Mouse (Mus musculus): ENCODE measurements around the gene Syne1. TPM values are rescaled to one million over a fixed set of nuclear protein-coding genes. Genes with fewer than 3 reads are reported as not detected.
A peak's percentile ranks its signal among the peaks of the same experiment; 100 is the strongest.

Syne1 gene
- total RNA-seq, 2 experiments from 2014 or later: 126 to 137 TPM

DNA sequence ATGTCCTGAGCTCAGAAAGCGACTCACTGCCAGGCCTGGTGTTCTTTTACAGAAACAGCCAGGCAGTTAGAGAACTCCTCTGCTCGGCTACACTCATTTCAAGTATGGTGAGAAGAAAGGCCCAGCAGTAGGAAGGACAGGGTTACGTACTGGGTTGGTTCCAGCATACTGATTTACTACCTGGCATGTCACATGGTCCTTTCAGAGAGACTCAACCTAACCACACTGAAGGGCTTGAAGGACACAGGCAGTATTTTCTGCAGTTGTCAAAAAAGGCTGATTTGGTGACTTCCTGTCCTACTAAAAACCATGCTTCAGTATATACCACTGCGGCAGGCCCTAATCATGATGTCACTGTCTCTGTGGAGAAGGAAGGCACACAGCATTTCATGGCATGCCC, 238.8 kb downstream of the Syne1 start:
- no peak for DNase-seq (ENCODE audit: low spot score in 2 of 2)

DNA sequence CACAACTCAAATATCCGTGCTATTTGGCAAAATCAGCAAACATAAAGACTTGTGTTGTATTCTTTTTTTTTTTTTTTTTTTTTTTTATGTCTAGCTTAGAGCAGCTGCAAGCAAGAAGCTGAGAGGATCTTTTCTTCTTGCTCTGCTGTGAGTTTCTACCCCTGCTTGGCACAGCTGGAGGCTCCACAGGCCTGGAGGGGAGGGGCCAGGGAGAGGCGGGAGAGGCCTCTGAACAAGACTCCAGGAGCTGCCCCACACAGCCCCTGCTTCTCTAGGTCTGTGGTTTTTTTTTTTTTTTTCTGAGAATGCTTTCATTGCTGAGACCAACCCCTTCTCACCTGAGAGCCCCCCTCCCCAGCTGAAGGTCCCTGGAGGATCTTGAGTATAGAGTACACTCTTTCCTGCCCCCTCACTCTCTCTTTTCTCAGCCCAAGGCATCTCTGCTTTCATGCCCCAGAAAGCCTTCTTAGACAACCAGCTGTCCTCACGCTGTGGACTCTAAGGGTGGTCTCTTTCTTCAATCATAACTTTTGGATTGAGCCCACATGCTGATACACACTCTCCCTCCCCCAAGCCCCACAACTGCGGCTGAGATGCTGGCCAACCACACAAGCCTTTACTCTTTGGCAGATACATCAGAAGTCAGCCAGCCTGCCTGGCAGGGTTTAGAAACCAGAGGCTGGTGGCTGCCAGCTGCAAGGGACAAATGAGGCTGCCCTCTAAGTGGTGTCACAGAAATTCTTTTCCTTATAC, 241.1 kb downstream of the Syne1 start:
- DNase-seq (ENCODE audit: low spot score in 2 of 2): peak; percentile 22 to 34

DNA sequence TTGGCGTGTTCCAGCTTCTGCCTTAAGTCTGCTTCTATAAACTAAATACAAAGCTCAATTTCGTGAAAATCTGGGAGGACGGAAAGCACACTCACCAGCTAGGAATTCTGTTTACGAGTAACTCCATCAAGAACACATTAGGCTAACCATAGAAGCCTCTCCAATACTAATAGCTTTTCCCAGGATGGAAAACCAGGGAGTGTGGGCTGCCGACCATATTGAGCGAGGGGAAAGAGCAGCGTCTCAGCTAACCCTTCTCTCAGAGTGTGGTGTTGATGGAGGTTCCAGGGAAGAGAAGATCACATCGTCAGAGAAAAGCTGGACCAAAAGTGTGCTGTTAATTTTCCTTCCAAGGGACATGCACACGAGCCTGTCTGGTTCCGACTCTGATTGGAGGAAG, 241.9 kb downstream of the Syne1 start:
- DNase-seq (ENCODE audit: low spot score in 2 of 2): no peak

DNA sequence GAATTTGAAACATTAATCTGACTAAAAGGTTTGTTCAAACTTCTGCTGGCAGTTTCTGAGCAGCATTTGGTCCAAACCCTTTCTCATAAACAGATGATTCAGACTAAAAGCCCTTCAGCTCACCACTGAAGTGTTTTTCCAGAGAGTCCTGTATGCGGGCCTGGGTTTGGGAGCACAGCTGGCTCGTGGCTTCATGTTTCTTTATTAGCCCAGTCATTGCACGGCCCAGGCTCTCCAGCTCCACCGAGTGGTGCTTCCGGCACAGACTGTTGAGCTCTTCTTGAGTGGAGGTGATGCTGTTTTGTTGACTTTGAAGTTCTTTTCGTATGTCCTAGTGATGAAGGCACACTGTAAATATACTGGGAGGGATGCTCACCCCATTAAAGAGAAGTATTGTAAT, 245.7 kb downstream of the Syne1 start:
- no peak for DNase-seq (ENCODE audit: low spot score in 2 of 2)

DNA sequence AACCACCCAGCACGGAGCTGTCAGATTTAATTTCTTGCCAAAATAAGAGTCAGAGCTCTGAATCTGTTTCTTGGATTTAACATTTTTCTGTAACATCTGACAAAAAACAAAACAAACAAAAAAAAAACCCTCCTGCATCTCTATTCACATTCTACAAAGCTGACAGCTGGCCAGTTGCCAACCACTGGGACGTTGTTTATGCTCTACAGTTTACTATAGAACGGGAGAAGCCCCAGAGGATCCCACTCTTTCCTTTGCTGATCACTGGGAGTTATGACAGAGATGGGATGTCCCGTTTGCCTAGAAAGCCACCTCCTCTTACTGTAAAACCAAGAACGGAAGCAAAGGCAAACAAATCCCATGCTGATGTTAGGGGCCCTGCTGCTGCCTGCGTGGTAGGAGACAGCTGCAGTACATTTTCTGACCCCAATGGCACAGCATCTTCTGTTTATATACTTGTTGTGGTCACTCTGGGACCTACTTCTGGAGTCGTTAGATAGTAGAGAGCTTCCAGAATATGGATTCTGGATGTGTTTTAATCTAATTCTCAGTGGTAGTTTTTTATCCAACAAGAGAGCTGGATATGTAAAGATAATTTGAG, 255.9 kb downstream of the Syne1 start:
- DNase-seq (ENCODE audit: low spot score in 2 of 2): no peak

DNA sequence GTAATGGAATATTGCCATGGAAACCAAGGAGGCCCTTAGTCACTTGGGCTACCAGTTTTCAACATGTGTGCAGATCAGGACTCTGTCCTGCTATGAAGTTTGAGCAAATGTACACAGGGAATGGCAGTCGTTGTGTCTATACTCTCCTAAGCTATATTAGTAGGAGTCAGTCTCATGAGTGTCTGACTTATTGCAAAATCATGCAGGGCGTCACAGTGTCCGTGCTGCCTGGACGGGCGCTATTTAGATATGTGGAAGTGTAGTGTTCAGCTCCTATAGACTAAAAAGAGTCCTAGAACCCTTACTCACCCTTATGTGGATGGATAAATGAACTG, 261.7 kb downstream of the Syne1 start:
- no peak for DNase-seq (ENCODE audit: low spot score in 2 of 2)

DNA sequence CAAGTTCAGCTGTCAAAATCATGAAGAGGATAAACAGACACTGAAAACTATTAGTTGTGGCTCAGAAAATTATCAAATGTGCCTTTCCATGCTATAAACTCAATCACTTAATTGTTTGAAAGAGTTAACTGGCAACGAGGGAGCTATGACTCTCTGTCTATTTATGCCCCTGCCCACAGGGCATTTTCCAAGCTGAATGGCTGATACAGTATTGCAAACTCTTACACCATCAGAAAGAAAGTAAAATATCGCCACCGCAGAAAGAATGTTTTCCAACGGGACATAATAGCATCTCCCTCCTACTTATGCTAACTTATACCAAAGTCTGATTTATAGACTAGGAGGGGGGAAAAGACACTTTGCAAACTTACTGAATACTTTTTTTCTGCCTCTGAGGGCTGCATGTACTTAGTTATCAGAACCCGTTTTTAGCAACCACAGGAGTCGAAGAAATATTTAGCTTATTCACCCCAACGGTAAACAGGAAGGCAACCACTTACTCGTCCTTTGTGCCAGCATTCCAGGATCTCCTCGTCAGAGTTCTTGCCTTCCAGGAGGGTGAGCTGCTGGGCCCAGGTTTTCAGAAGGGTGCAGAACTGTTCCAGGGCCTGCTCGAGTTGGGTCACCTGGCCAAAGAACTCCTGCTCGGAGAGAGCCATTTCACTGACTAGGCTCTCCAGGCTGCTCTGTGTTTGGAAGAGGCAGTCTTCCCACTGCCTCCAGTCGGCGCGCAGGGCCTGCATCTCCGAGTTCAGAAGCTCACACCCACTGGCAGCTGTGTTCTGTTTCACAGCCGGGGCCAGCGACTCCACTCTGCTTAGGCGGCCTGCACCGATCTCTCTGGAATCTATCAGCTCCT, 262.3 kb downstream of the Syne1 start:
- DNase-seq (ENCODE audit: low spot score in 2 of 2): peak; percentile 25 to 36

DNA sequence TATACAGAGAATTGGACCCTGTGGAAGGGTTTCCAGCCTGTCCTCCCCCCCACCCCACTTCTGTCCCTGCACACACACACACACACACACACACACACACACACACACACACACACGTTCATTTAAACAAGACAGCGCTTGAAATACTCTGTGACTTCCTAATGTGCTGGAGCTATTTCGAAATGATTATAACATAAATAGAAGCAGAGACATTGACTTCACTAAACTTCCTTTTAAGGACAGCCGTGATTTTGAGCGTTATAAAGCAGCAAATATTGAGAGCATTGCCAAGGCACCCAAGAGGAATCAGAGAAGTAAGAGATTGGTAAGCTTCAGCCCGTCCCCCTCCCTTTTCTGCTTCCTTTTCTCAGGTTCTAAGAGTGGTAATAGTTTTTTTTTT, 263.0 kb downstream of the Syne1 start:
- no peak for DNase-seq (ENCODE audit: low spot score in 2 of 2)

DNA sequence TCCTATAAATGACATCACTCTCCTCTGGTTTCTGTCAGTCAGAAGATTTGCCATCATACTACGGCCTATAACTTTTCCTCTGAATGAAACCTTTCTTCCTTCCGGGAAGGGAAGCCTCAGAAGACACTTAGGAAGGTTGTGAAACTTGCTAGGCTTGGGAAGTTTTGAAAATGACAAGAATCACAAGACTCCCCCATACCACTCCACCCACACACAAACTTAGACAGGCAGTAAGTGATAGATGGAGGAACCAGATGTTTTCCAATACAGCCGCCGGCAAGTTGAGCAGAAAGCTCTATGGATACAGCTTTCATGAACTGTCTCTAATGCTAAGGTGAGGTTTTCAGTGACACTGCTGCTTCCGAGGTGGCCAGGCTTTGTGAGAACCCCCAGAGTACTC, 275.5 kb downstream of the Syne1 start:
- DNase-seq (ENCODE audit: low spot score in 2 of 2): no peak

DNA sequence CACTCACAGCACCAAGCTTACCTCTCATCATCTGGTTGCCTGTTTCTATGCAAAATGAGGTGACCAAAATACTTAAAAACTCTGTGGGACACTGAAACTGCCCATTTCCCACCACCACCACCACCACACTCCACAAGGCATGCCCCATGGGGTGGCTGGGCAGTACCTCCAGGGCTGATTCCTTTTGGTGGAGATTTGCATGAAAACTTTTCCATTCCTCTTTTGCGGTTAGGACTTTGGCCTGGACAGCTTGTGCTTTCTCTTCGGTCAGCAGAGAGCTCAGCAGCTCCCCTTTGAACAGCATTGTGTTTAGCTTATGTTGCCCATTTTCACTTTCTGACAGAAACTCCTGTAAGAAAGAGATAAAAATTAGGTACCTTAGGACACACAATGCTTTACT, 280.6 kb downstream of the Syne1 start:
- DNase-seq (ENCODE audit: low spot score in 2 of 2): no peak

DNA sequence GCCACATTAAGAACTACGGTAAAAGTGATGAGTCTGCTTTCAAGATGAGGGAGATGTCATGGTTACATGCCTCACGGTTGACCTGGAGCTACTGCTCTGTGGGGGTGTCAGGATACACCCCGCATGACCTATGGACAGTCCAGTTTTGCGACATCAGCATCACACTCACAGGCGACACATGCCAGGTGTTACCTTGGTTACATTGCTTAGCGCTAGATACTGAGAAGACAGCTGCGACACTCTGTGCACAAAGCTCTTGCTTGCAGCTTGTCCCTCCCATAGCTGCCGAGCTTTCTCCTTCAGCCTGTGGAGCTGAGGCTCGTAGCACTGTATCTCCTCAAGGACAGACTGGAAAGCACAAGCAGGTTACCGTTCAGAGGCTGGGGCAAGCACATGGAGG, 286.9 kb downstream of the Syne1 start:
- peak; percentile 7 to 13 for DNase-seq (ENCODE audit: low spot score in 2 of 2)

DNA sequence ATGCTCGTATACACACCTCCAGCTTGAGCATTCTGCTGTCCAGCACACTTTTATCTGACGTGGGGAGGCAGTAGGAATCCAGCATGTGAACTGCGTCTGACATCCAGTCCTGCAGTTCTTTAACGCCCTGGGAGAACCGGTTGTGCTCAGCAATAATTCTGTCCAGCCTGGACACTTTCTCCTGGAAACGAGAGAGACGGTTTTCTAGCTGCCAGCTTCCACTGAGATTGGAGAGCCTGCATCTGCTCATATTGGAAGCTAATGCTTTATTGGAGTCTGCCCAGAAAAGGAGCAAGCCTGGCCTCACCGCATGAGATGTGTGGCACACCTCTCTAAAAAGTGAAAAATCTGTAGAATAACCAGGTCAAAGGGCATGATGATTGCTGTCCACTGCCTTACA, 288.6 kb downstream of the Syne1 start:
- DNase-seq (ENCODE audit: low spot score in 2 of 2): no peak

DNA sequence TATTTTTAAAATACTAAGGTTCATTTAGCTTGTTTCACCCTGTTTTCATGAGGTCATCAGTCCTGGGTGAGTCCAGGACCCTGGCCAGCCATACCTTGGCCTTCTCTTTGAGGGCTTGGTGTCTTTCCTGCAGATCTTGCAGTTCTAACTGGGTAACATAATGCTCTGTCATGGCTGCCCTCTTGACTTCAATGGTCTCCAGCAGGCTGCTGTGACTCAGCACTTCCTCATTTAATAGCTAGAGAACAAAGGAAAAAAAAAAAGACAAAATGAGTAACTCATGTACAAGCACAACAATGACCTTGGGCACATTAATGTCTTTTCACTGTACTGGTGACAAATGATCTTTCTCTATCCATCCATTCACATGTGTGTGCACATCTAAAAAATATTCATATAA, 294.6 kb downstream of the Syne1 start:
- DNase-seq (ENCODE audit: low spot score in 2 of 2): no peak

DNA sequence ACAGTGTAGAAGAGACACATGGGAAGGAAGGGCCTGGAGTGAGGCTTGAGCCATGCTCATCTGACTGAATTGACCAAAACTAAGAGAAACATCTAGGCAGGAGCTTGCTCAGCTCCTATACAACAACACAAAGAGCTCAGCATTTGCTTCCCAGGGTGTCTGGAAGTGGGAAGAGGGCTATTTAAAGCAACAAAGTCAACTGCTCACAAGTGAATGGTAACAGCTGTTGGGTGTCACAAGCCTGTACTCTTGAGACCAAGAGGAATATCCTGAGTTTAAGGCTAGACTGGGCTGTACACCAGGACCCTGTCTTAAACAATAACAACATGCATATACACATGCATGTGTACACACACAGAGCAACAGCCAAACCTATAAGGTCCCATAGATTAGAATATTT, 297.5 kb downstream of the Syne1 start:
- DNase-seq (ENCODE audit: low spot score in 2 of 2): no peak

DNA sequence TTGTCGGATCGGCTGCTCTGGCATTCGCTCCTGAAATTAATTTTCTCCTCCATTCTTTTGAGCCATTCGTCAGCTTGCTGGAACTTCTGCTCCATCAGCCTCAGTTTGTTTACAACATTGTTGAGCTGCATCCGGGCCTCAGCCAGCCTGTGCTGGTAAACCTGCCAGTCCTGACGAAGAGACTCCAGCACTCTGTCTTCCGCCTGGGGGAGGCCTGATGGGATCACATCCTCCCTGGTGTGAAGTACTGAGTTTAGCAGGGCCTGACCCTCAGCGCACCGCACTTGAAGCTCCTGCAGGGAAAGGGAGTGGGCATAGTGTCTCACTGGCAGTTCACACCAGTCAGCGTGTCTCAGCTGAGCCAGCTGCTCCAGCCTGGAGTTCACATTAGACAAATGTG, 300.6 kb downstream of the Syne1 start:
- peak in 1 of 2 experiments; percentile 21 for DNase-seq (ENCODE audit: low spot score in 2 of 2)

DNA sequence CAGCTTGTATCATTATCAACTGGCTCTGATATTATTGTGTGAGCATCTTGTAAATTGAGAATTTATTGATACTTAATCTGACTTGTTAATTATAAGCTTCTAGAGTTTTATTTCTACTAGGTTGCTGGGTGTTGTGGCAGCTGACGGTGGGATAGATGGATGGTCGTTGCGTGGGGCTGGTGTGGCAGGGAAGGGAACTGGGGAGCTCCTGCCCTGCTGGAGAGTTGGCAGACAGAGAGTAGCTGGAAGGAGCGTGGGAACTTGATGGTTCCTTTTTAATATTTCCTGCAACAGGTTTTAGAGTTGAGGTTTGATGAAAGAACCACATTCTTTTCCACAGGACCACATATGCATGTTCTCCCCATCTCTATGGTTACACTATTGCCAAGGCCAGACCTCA, 311.6 kb downstream of the Syne1 start:
- no peak for DNase-seq (ENCODE audit: low spot score in 2 of 2)

DNA sequence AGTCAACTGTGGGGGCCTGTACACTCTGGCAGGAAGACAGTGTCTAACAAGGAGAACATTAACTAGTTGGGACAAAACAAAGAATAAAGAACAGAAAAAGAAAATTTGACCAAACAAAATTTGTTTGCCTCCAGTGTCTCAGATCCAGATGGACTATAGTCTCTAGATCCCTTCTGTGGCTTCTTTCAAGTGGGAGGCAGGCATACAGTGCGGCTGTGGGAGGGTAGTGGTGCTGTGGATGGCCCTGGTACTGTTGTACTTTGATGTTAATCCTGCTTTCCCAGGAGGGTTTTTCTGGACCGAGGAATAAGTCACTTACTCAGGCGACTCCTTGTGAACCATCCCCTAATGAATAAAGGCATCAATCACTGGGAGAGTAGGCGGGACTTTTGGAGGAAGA, 314.4 kb downstream of the Syne1 start:
- no peak for DNase-seq (ENCODE audit: low spot score in 2 of 2)

DNA sequence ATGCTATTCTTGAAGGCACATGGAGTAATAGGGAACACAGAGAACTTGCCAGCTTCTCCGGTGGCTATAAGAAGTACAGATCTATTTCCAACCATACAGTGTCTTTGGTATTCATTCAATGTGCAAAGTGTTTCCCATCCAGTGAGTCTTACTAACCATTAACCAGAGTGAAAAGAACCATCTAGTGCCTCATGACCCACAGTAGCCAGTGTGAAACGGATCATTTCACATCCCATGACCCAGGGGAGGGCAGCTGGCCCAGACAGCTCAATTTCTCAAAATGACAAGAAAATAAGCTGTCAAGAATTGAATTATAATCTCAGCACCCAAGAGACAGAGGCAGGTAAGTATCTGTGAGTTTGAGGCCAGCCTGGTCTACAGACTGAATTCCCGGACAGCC, 315.1 kb downstream of the Syne1 start:
- DNase-seq (ENCODE audit: low spot score in 2 of 2): no peak

DNA sequence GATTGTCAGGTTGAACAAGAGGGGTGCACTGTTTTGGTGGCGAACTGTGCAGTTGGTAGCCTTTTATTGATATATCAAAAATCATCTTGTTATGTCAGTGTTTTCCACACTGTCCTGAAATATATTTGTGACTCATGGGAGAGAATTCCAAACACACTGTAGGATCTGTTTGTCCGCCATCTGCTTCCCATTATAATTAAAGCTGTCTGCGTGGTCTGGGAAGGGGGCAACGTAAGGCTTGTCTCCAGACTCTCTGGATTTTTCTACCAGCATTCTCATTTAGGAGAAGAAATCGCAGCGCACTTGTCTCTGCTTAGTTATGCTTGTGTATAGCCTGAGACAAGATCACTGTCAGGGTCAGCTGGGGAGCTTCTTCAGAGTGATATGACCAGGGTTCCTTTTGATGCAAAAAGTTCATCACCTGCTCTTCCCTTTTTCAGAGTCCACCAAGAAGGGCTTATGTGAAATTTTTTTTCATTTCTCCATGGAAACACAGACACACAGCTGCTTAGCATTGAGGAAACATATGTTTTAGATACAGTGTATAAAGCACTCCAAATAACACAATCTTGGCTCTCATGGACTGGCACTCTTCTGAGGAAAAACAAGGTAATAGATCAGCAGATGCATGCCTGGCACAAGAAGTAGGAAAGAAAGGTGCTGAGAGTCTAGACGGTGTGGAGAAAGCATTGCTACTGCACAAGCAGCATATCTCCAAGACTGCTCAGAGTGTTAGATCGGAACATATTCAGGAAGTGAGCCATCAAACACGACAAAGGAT, 316.4 kb downstream of the Syne1 start:
- DNase-seq (ENCODE audit: low spot score in 2 of 2): no peak

DNA sequence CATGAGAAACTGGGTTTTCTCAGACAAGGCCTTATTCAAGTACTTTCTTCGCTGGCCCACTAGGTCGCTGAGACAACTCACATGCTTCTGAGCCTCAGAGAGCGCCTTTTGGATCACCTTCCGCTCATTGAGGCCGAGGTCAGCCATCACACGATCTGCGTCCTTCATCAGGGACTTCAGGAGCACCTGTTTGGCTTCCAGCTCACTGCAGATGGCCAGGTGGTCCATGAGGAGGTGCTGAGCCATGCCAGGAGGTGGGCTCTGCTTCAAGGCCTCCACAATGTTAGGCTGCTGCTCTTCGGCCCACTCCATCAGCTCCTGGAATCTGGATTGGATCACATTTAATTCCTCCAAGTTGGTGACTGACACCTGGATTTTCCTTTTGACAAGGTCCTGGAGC, 322.2 kb downstream of the Syne1 start:
- no peak for DNase-seq (ENCODE audit: low spot score in 2 of 2)

DNA sequence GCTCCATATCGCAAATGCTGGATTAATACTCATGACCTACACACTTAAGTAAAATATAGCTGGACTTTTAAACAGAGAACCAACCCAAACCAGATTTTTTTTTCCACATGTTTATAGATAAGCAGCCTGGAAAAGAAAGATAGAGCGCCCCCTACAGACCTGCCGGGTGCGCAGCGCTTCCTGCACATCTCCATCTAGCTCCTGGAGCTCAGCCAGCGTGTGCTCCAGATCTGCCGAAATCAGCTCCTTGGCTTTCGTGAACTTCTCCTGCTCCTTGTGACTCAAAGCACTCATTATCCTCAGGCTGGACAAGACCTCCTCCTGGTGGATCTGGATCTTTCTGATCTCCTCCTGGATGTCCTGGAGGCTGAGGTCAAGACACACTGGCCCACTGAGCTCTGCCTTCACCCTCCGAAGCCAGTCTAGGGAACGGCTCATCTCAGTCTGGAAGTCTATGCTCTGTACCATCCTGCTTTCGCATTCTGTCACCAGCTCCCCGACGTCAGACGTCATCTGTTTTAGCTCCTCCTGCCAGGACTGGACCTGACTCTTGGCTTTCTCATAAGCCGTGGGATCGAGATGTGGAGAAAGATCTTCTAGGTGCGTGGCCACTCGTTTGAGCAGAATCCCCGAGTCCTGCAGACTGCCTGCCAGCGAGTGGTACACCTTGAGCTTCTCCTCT, 323.7 kb downstream of the Syne1 start:
- DNase-seq (ENCODE audit: low spot score in 2 of 2): no peak

Measured in layer of hippocampus, postnatal 10 days (tissue).